Mouse (Mus musculus): Measurements from ENCODE around the gene Smurf1. TPM values are rescaled to one million over a fixed set of nuclear protein-coding genes. Genes with fewer than 3 reads are reported as not detected.

Smurf1 gene
- polyA plus RNA-seq, 1 experiment from 2014 or later = 12.1 TPM

GRCm38 (mm10) chr5:144950428-144951051 lies 15.1 kb downstream of the Smurf1 start:
- no peak for DNase-seq (ENCODE audit: extremely low spot score, low spot score)
- Histone ChIP-seq H3K36me3 (replicated peaks) (no peaks in the 10 kb centered on the region), H3K27ac (no peak overlapping the region), H3K4me1 (peaks cover 4% of the 10 kb centered on the region; the same call in 1 of the 2 replicates), H3K4me3 (no peak overlapping the region), H3K9me3 (no peaks in the 10 kb centered on the region), H3K27me3 (ENCODE audit: poor library complexity, severe bottlenecking) (no peaks in the 10 kb centered on the region)
- WGBS = 92% methylated on average over 5 of the region's 5 CpGs

DNA sequence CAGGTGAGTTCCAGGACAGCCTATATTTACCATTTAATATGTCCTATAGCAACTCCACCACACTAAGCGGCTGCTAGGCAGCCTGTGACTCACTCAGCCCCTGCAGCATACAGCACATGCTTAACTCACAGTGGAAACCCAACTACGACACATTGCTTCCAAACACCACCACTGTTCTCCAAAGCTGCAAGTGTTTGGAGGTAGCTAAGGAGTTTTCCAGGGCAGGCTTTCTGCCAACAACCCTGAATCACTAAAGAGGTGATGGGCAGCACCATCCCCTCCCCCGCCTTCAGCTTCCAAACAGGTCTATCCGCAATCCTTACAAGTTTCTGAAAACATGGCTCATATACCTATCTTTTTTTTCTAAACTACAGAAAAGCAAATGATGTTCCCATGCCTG lies 15.8 kb downstream of the Smurf1 start:
- 91% methylated on average over 4 of the region's 4 CpGs for WGBS
- no peak overlapping the region for H3K27ac ChIP-seq
- H3K36me3 ChIP-seq (replicated peaks) = no peaks in the 10 kb centered on the region
- no peaks in the 10 kb centered on the region for H3K27me3 ChIP-seq (ENCODE audit: poor library complexity, severe bottlenecking)
- peaks cover 4% of the 10 kb centered on the region; the same call in 1 of the 2 replicates for H3K4me1 ChIP-seq
- H3K9me3 ChIP-seq = no peaks in the 10 kb centered on the region
- H3K4me3 ChIP-seq = no peak overlapping the region
- DNase-seq (ENCODE audit: extremely low spot score, low spot score) = no peak

DNA sequence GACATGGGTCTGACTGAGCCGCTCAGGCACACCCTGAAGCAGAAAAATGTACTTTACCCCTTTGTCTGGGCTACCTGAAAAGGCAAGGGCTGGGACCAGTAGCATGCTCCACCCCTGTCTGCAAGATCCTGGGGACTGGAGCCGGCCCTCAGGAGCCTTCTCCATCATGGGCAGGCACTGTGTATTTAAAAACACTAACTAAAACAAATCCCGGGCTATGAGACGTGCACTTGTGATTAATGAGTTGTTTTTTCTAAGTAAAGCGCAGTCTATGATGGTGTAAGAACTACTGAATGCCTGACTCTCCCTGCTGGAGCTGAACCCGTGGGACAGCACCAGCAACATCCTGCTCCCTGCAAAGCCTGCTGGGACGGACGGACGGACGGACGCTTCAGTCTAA lies 17.2 kb downstream of the Smurf1 start:
- H3K27me3 ChIP-seq (ENCODE audit: poor library complexity, severe bottlenecking) = no peaks in the 10 kb centered on the region
- H3K27ac ChIP-seq = no peak overlapping the region
- H3K4me3 ChIP-seq = no peak overlapping the region
- 88% methylated on average over 11 of the region's 11 CpGs for WGBS
- DNase-seq (ENCODE audit: extremely low spot score, low spot score) = no peak
- H3K4me1 ChIP-seq = peaks cover 4% of the 10 kb centered on the region; the same call in 1 of the 2 replicates
- H3K36me3 ChIP-seq (replicated peaks) = no peaks in the 10 kb centered on the region
- H3K9me3 ChIP-seq = no peaks in the 10 kb centered on the region

GRCm38 (mm10) chr5:144948002-144948401 lies 17.6 kb downstream of the Smurf1 start:
- Histone ChIP-seq H3K27ac (no peak overlapping the region), H3K27me3 (ENCODE audit: poor library complexity, severe bottlenecking) (no peaks in the 10 kb centered on the region), H3K9me3 (no peaks in the 10 kb centered on the region), H3K4me3 (no peak overlapping the region), H3K36me3 (replicated peaks) (no peaks in the 10 kb centered on the region), H3K4me1 (peaks cover 4% of the 10 kb centered on the region; the same call in 1 of the 2 replicates)
- WGBS = 83% methylated on average over 1 of the region's 1 CpGs
- DNase-seq (ENCODE audit: extremely low spot score, low spot score) = no peak

DNA sequence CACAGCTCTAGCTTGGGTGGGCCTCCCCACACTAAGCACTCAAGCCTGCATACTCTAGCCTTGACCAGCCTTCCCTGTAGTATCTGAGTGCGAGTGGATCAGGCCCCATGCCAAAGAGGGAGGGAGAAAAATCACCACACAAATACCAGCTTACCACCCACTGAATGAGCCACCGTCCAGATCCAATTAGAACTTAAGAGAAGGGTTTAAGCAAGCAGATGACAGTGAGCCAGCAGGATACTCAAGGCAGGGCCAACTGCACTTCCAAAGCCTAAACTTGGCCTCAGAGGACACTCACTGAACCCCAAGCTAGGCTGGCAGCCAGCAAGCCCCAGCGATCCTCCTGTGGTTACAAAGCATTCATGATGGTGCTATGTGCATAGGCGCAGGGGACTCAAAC lies 19.6 kb downstream of the Smurf1 start:
- H3K36me3 ChIP-seq (replicated peaks) = no peaks in the 10 kb centered on the region
- WGBS = 82% methylated on average over 4 of the region's 4 CpGs
- DNase-seq (ENCODE audit: extremely low spot score, low spot score) = no peak
- no peak overlapping the region for H3K4me3 ChIP-seq
- no peaks in the 10 kb centered on the region for H3K27me3 ChIP-seq (ENCODE audit: poor library complexity, severe bottlenecking)
- H3K9me3 ChIP-seq = no peaks in the 10 kb centered on the region
- no peak overlapping the region for H3K27ac ChIP-seq
- H3K4me1 ChIP-seq = peaks cover 11% of the 10 kb centered on the region; the same call in 1 of the 2 replicates

DNA sequence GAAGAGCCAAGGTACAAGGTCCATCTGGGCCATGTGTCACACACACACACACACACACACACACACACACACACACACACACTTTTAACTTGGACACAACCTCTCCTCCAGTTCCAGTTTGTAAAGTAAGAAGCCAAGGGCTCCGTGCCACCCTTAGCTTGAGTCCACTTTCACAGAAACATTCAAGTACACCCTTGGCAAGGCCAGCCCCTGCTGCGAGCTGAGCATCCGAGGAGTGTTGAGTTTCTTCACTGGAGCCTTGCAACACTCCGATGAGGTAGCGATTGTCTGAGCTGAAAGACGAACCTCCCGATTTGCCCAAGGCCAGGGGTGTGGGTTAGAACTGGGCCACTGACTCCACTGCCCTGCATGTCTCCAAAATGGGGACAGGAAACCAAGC lies 20.7 kb downstream of the Smurf1 start:
- WGBS = 84% methylated on average over 7 of the region's 7 CpGs
- Histone ChIP-seq H3K27me3 (ENCODE audit: poor library complexity, severe bottlenecking) (no peaks in the 10 kb centered on the region), H3K9me3 (no peaks in the 10 kb centered on the region), H3K4me1 (peaks cover 20% of the 10 kb centered on the region; the same call in 1 of the 2 replicates), H3K36me3 (replicated peaks) (no peaks in the 10 kb centered on the region), H3K27ac (no peak overlapping the region), H3K4me3 (no peak overlapping the region)
- DNase-seq (ENCODE audit: extremely low spot score, low spot score) = no peak

- H3K36me3 ChIP-seq (replicated peaks) = no peaks in the 10 kb centered on the region
- no peaks in the 10 kb centered on the region for H3K27me3 ChIP-seq (ENCODE audit: poor library complexity, severe bottlenecking)
- H3K9me3 ChIP-seq = no peaks in the 10 kb centered on the region
- H3K4me3 ChIP-seq = no peak overlapping the region
- peaks cover 17% of the 10 kb centered on the region; the same call in 1 of the 2 replicates for H3K4me1 ChIP-seq
- no peak for DNase-seq (ENCODE audit: extremely low spot score, low spot score)
- H3K27ac ChIP-seq = no peak overlapping the region
- 88% methylated on average over 4 of the region's 4 CpGs for WGBS
Measured at GRCm38 (mm10) chr5:144944370-144944769, 21.3 kb downstream of the Smurf1 start.

DNA sequence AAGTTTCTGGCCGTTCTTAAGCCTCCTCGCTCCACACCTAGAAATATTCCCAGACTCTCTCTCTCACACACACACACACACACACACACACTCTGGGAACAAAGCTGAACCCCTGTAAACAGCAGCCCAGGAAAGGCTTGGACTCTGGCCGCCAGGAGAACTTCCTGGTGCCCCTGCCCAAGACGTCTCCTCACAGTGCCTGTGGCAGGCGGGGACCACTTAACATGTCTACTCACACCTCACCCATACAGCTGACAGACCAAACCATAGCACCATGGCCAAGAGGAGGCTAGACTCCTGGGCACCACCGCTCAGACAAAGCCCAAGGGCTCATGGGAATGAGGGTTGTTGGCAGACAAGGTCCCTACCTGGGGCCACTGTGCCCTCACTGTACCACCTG lies 22.3 kb downstream of the Smurf1 start:
- 93% methylated on average over 6 of the region's 6 CpGs for WGBS
- no peak for DNase-seq (ENCODE audit: extremely low spot score, low spot score)
- peaks cover 17% of the 10 kb centered on the region; the same call in 1 of the 2 replicates for H3K4me1 ChIP-seq
- H3K9me3 ChIP-seq = no peaks in the 10 kb centered on the region
- no peak overlapping the region for H3K27ac ChIP-seq
- no peak overlapping the region for H3K4me3 ChIP-seq
- no peaks in the 10 kb centered on the region for H3K36me3 ChIP-seq (replicated peaks)
- no peaks in the 10 kb centered on the region for H3K27me3 ChIP-seq (ENCODE audit: poor library complexity, severe bottlenecking)

DNA sequence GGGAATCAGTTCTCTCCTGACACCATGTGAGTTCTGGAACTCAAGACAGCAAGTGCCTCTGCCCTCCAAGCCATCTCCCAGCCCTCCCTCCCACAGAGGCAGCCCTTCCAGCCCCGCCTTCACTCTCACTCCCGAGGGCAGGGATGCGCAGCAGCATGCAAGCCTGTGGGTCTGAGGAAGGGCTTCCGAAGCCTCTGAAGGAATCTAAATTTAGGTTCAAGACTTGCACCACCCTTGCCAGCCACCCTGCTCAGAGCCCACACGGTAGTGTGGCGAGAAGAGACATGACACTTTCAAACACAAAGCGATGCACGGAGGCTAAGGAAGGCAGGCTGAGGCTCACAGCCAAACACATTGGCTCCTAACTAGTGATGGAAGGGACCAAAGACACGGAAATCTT lies 23.2 kb downstream of the Smurf1 start:
- Histone ChIP-seq H3K9me3 (no peaks in the 10 kb centered on the region), H3K36me3 (replicated peaks) (no peaks in the 10 kb centered on the region), H3K4me1 (peaks cover 17% of the 10 kb centered on the region; the same call in 1 of the 2 replicates), H3K27ac (no peak overlapping the region), H3K27me3 (ENCODE audit: poor library complexity, severe bottlenecking) (no peaks in the 10 kb centered on the region), H3K4me3 (no peak overlapping the region)
- WGBS = 80% methylated on average over 9 of the region's 9 CpGs
- no peak for DNase-seq (ENCODE audit: extremely low spot score, low spot score)

GRCm38 (mm10) chr5:144940904-144941303 lies 24.7 kb downstream of the Smurf1 start:
- no peak overlapping the region for H3K4me3 ChIP-seq
- 76% methylated on average over 3 of the region's 3 CpGs for WGBS
- H3K27ac ChIP-seq = no peak overlapping the region
- no peaks in the 10 kb centered on the region for H3K9me3 ChIP-seq
- H3K36me3 ChIP-seq (replicated peaks) = no peaks in the 10 kb centered on the region
- peaks cover 32% of the 10 kb centered on the region for H3K4me1 ChIP-seq
- no peak for DNase-seq (ENCODE audit: extremely low spot score, low spot score)
- H3K27me3 ChIP-seq (ENCODE audit: poor library complexity, severe bottlenecking) = no peaks in the 10 kb centered on the region

GRCm38 (mm10) chr5:144937304-144937703 lies 28.3 kb downstream of the Smurf1 start:
- peaks cover 34% of the 10 kb centered on the region for H3K4me1 ChIP-seq
- H3K36me3 ChIP-seq (replicated peaks) = no peaks in the 10 kb centered on the region
- no peak for DNase-seq (ENCODE audit: extremely low spot score, low spot score)
- H3K4me3 ChIP-seq = no peak overlapping the region
- no peak overlapping the region for H3K27ac ChIP-seq
- no peaks in the 10 kb centered on the region for H3K27me3 ChIP-seq (ENCODE audit: poor library complexity, severe bottlenecking)
- WGBS = 84% methylated on average over 2 of the region's 2 CpGs
- H3K9me3 ChIP-seq = no peaks in the 10 kb centered on the region

DNA sequence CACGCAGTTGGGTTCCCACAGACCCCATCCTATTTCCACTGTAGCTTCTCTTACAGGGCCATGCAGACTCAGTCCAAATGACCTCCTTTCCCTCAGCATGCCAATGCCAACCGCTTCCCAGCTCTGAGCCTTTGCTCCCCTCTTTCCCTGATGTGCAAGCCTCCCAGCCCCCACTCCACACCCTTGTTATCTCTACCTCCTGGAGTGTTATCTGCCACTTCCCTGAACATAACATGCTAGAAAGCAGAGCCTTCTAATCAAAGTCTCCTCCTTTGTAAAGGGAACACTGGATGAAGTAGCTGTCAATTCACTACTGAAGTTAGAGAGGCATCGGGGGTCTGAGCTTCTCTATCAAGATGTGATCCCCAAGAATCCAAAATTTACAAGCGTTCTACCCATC lies 32.2 kb downstream of the Smurf1 start:
- WGBS = 82% methylated on average over 4 of the region's 4 CpGs
- Histone ChIP-seq H3K4me3 (no peak overlapping the region), H3K9me3 (no peaks in the 10 kb centered on the region), H3K27ac (no peak overlapping the region), H3K27me3 (ENCODE audit: poor library complexity, severe bottlenecking) (no peaks in the 10 kb centered on the region), H3K36me3 (replicated peaks) (no peaks in the 10 kb centered on the region), H3K4me1 (peaks cover 29% of the 10 kb centered on the region)
- no peak for DNase-seq (ENCODE audit: extremely low spot score, low spot score)

GRCm38 (mm10) chr5:144931841-144932240 lies 33.8 kb downstream of the Smurf1 start:
- no peaks in the 10 kb centered on the region for H3K27me3 ChIP-seq (ENCODE audit: poor library complexity, severe bottlenecking)
- H3K9me3 ChIP-seq = no peaks in the 10 kb centered on the region
- no peak for DNase-seq (ENCODE audit: extremely low spot score, low spot score)
- no peak overlapping the region for H3K27ac ChIP-seq
- no peak overlapping the region for H3K4me3 ChIP-seq
- peaks cover 26% of the 10 kb centered on the region for H3K4me1 ChIP-seq
- no peaks in the 10 kb centered on the region for H3K36me3 ChIP-seq (replicated peaks)
- 89% methylated on average over 5 of the region's 5 CpGs for WGBS
